Mouse (Mus musculus) fibroblast of lung, adult 2 months (primary cell): ENCODE data around the gene Kif20b.
A peak's percentile ranks its signal among the peaks of the same experiment; 100 is the strongest.

Experiments
- DNase-seq: peaks from one replicate; pipeline ENCODE4 v3.0.0-alpha.2; 2011; ENCODE audit warnings: low read depth

The Kif20b gene

DNA sequence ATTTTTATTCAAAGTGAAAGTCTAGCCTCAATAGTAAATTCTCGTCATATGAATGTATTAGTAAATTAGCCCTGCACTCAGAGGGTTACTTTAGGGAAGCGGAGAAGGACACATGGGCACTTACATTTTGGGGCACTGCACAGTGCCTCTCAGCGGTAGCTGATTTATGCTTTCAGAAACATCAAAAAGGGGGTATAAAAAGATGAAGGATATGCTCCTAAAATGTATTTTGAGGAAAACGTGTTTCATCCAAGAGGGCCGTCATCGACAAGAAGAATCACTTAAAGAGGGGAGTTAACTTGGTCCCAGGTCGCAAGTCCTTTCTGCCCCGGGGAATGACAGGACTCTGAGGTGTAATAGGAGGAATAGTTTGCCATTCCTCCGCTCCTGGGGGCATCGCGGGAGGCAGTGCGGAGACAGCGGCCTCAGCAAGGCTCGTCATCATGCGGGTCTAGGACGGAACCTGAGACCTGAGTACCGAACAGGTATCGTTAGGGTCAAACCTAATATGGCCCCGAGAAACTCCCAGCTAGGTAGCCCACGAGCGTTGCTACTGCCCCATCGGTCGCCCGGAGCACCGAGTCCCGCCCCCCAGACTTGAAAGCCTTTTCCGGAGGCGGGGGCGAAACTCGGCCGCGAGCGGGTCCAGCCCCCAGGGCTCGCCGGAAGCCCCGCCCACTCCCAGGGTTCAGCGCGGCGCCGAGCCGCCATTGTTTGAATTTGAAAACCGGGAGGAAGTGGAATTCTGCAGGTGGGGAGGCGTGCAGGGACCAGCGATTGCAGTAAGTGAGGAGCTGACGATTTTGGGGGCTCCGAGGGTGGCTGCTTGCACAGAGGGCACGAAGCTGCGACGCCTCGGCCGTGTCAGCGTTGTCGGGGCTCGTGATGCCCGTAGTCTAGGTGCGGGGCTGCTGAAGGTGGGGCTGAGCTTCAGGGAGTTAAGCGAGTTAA is at the start of gene Kif20b:
TSS of gene Kif20b (plus strand) at position 710 of the 951 bp plus-strand sequence.
- peak; percentile 49 for DNase-seq

DNA sequence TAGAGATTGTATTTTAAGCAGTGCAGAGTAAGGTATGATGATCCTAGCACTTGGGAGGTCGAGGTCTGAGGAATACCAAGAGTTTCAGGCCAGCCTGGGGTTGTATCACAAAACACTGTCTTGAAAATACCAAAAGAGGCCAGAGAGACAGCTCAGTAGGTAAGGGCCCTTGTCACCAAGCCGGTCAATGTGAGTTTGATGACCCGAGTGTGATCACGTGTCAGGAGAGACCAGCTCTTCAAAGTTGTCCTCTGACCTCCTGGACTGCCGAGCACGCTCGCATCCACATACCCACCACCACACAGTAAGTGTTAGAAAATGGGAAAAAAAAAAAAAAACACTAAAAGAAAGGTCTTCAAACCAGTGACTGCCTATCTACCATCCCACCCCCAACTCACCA is 45.5 kb upstream of the Kif20b start:
- no peak for DNase-seq

DNA sequence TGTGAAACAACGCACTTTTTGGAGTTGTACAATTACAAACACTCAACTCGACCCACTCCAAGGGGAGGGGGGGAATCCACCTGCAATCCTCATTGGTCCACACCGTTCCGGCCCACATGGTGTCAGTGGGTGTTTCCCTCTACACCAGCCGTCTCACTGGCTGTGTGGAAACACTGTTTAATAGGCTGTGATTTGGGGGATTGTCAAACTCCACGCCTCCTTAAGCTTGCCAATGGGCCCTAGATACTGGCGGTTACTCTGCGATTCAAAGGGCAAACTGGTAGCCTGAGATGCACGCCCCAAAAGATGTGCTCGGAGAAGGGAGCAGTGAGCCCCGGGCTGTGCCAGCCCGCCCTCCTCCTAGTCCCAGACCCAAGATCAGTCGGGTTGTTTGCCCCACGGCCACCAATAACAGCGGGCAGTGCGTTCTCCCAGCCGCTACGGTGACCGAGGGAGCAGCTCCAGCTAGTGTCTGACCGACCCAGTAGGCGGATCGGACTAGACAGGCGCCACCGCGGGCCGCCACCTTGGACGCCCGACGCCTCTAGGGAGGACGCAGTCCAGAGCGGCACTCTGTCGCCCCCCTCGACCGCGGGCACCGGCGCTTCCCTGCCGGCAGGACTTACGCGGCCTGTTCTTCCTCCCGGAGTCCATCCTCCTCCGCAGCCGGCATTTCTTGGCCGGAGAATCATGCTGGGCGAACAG is 44.1 kb upstream of the Kif20b start:
- peak; percentile 89 for DNase-seq

DNA sequence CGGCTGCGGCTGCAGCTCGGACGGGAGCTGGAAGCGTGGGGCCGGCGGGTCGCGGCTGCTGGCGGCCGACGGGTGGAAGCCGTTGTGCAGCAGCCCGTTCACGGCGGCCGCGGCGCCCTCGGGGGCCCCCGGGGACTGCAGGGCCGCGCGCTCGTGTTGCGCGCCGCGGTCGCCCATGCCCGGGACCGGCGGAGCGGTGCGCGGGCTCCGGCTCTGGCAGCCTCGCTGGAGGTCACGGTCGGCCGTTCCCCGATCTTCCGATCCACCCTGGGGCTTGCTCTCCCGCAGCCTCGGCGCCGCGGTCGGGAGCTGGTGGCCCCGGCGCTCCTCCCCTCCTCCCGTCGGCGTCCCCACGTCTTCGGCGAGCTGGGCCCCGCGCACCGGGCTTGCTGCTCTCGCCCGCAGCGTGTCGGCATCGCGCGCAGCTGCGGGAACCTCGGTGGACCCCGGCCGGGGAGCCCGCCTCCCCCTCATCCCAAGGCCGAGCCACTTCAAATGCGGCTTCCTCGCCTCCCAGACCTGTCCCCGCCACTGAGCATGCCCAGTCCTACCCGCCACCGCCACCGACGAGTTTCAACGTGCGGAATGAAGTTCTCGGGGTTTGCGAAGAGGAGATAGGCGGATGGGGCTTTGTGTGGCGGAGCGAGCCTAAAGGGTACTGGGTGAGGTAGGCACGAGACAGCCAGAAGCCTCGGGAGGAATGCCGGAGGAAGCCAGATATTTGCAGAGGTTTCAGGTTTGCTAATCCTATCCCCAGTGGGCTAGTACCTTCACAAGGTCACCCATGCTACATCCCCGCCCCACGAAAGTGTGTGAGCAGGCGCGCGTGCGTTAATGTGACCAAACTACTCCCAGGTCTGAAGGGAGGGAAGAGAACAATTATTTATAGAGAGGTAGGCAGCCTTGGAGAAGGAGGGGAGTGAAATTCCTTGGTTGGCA is 43.3 kb upstream of the Kif20b start, which contains the start of gene Pank1:
TSS of gene Pank1 (minus strand) at position 853 of the 939 bp plus-strand sequence.
- no peak for DNase-seq

DNA sequence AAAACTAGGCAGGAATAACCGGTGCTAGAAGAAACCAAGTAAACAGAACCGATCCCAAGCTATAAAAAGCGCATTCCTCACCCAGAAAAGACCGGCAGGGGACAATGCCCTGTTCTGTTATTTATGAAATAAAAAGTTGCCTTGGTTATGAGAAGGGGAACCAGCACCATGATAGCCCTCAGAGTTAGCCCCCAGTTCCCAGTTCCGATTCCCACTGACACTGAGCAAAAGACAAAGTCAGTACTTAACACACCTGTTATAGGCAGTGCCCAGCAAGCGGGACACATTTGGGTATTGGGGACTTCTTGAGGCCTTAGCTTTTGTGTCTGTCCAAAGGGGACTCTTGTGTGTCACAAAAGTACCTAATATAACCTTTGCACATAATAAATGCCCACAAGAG is 42.5 kb upstream of the Kif20b start:
- no peak for DNase-seq

DNA sequence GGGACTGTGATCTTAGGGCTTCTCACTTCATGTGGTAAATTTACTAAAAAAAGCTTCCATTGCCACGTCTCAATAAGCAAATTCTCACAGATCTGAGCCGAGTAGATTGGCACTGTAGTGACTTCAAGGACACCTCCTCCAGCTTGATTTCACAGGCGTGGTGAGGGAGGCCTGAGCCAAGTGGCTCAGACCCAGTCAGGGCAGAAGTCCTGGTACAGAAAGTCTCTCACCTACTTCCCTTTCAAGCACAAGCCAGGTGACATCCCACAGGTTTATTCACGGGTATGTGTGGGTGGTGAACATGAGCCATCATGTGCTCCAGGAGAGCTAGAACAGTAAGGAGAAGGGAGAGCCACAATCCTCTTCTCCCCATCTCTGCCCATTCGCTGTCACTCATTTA is 41.0 kb upstream of the Kif20b start:
- no peak for DNase-seq

DNA sequence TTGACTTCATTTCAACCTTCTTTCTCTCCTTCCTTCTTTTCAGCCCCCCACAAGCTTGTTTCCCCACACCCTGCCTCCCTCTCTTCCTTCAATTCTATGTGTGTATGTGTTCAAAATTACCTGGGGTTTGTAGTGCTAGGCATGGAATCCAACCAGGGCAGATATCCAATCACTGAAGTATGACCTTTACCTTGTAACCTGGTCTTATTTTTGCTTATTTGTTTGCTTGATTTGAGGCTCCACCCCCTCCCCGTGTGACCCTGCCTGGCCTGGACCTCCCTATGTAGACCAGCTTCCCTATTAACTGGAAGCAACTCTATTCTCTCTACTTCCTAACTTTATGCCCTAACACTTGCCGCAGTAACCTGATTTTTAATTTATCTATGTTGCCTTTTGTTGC is 39.7 kb upstream of the Kif20b start:
- no peak for DNase-seq

DNA sequence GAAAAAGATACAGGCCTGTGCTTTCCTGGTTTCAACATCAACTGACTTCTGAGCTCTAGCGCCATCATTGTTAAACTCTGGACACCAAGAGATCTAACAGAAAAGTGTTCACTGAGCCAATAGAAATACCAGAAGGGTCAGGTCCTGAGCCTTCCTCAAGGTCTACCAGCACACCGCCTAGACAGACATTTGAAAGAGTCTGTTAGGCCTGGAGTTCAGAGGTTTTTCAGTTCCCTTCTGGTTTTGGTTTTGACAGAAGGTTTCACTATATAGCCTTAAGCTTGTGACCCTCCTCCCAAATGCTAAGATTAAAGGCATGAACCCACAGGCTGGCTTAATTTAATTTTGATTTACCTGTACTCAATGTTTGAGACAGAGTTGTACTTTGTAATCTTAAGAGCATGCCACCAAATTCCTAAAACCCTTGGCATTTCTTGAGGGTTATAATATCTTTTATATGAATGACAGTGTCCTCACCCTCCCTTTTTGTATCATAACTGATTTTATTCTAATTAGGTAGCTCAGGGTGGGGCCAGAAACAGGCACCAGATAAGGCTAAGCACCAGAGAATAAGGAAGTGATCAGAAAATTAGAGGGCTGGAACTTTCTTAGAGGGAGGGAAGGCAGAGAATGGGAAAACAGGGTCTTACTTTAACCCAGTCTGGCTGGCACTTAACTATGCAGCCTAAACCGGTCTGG is 38.5 kb upstream of the Kif20b start:
- DNase-seq = no peak

DNA sequence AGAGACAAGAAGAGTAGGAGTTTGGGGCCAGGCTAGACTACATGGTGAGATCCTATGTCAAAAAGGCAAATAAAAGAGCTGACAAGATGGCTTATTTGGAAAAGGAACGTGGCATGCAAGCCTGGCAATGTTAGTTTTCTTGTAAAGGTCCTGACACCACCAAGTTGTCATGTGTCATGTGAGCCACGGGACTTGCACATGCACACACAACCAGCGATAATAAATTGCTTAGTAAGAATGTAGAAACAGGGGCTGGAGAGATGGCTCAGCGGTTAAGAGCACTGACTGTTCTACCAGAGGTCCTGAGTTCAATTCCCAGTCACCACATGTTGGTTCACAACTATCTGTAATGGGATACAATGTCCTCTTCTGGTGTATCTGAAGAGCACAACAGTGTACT is 35.8 kb upstream of the Kif20b start:
- DNase-seq = no peak

DNA sequence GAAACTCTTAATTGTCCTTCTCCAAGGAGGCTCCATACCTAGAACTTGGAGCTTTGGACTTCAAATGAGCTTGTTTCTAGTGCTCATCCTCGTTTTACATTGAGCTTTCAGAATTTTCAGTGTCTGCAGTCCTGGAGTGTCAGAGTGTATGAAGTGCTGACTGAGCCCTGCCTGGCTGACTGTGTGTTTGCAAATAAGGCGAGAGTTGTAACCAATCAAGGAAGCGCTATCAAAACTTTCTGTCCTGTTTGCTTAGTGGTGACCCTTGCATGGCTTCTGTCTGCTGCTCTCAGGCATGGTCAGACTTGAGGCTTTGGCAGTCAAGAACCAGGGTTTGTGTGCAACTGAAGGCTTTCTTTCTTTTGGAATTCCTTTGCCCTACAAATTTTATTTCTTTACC is 31.2 kb upstream of the Kif20b start:
- DNase-seq = no peak

DNA sequence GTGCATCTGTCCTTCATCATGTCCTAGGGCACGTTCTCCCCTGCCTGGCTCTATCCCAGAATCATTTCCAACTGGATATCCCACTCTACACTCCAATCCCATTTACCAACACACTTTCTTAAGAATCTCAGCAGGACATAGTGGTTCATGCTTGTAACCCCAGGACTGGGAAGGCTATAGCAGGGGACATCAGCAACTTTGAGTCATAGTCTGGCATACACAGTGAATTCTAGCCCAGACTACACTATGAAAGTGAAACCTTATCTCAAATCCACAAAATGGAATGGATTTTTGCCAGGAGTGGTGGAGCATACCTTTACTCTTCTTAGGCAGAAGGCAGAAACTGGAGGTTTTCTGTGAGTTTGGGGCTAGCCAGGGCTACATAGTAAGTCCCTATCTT is 30.6 kb upstream of the Kif20b start:
- no peak for DNase-seq

DNA sequence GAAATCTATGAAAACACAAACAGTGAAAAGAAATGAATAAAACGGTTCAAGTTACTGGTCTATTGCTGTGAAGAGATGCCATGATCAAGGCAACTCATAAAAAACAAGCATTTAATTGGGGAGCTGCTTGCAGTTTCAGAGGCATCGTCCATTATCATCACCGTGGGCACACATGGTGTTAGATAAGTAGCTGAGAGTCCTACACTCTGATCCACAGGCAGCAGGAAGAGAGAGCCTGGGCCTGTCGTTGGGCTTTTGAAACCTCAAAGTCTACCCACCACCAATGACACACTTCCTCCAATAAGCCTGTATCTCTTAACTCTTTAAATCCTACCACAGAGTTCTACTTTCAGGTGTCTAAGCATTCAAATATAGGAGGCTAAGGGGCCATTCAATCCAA is 27.1 kb upstream of the Kif20b start:
- no peak for DNase-seq

DNA sequence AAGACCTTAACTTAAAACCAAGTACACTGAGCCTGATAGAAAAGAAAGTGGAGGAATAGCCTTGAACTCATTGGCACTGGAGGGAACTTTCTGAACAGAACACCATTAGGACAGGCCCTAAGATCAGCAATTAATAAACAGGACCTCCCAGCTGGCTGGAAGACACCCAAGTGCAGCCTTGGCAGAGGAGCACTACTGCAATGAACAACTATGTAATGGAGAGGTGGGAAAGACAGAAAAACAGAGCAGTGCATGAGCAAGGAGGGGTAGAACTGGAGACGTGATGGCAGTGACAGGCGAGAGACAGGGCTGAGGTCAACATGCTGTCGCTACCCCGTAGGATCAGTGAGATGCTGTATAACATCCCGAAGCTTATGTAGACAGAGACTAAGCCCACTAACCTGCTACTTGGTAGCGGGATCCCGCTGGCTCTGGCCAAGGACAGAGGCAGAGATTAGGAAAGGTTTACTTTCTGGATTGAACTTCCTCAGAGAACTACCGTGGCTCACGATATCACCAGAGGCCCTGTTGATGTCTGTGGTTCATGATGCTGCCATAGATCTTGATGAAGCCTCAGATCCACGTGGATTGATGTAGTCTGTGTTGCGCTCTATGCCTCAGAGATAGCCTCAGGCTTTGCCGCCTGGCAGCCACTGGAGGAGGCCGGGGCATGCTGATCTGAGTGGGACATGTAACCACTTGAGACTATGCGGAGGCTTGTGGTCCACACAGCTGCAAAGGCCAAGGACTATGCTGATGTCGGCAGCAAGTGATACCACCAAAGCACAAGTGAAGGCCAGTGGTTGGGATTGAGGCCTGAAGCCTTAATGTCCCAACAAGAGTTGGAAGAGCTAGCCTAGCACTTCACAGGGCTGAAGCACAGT is 24.8 kb upstream of the Kif20b start:
- no peak for DNase-seq

DNA sequence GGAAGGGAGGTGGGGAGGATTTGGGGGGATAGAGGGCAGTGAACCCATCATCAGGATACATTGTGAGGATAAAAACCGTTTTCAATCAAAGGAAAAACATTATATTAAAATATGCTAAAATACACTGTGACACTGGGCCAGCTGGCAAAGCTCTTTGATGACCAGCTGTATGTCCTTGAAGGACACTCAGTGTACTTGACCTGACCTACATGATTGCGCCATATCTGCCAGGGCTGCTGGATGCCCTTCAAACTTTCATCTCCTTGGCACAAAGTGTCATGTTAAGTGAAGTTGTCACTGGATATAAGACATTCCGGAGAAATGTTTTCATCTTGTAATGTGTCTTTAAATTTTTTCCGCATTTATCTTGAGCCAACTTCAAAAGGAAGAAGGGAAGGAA is 23.2 kb upstream of the Kif20b start:
- DNase-seq = no peak

DNA sequence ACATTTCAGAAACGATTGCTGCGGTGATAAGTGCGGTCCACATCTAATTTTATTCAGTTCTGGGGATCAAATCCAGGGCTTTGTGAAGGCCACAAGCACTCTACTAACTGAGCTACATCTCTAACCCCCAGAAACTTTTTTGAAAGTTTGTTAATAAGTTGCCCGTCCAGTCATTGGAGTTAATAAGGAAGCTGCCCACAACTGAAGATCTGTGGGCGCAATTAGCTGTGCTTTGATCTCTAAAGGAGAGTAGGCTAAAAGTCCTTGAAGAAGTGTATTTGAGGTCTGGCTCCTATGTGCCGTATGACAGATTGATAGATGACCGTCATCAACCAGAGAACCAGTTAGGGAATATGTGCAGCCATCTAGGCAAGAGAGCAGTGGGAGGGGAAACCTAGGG is 20.9 kb upstream of the Kif20b start:
- no peak for DNase-seq

DNA sequence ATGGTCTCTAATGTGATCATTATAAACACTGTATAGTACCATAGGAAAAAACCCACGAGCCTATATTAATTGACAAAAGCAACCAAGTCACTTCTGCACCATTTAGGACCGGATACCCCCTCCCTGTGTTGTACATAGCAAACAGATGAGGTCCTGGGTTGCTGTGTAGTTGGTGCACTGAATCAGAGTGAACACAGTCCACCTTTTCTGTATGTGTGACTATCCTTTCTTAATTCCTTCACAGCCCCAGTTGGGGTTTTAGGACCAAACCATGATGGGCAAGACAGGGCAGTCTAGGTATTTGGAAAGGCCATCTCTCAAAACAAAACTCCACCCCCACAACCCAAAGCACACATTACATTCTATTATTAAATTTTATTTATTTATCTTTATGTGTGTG is 20.4 kb upstream of the Kif20b start:
- no peak for DNase-seq

DNA sequence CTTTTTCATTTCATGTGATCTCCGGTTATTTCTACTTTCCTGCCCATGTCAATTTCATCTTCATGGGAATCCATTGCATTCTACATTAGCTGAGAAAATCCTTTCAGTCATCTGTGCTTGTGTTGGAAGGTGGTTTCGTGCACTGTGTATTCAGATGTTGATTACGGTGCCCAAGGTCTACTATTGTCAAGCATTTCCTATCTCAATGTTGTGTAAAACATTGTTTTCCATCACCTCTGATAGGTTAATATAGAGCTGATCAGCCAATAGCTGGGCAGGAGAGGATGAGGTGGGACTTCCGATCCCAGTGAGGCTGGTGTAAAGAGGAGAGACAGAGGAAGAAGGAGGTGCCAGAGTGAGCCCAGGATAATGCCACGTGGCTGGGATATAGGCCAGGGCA is 18.1 kb upstream of the Kif20b start:
- DNase-seq = no peak

DNA sequence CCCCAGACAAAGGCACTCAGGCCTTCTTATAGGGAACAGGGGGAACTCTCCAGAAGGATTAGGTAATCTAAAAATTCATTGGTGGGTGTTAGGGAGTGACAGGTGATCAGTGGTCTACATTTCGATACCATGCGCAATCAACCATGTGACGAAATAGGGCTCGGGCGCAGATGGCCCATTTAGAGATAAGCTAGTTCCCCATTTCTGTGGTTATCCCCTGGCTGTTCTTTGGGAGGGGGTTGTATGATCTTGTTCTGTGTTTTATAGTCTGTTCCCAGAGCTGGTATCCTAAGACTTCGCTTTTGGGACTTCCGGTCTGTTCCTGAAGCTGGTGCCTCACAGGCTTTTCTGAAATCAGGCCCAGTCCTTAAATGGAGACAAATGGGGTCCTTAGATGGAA is 16.7 kb upstream of the Kif20b start:
- no peak for DNase-seq

DNA sequence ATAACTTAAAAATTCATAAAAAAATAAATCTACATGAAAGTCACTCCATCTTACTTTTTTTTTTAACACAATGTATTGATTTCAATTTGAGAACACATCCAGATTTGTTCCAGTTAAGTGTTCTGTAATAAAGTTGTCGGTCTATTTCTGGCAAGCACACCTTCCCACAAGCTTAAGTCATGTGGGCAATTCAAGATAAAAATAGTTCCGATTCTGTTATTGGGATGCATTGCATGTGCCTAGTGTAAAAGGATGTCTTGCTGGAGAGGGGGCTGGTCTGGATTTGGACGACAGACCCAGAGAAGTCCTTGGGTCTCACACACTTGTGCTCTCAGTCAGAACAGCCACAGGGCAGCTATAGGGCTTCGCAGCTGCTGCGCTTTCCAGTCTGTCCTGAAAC is 15.4 kb upstream of the Kif20b start:
- no peak for DNase-seq

DNA sequence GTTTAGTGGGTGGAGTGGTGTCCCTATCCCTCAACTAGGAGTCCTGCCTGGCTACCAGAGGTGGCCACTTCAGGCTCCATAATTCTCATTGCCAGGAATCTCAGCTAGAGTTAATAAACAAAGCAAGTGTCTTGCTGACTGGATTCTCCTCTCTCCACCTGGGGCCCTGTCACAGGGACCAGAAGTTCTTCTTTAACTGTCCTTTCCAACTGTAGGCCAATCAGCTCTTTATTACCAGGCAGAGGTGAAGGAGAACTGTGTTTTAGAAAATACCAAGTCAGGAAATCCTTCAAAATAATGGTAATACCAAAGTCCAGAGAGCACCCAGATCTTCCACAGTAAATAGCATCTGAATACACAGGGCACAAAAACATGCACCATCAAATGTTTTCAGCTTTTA is 9.8 kb upstream of the Kif20b start:
- no peak for DNase-seq

DNA sequence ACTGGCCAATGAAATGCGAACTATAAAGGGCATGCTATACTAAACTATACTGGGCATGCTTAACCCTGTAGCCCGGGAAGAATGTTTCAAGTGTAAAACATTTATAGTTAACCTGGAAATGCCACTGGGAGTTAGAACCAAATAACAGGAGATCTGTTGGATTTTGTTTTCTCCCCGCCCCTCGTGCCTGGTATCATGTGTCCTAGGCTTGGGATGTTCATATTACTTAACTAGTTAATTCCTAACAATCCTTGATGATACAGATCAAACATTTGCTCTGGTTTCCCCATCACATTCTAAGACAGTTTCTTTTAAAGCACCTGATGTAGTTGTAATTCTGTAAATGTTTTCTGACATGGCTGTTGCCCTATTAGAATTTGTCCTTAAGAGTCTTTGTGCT is 2.1 kb upstream of the Kif20b start:
- no peak for DNase-seq
